Mouse (Mus musculus) intestine, postnatal 0 days (tissue): ENCODE results near the gene Gm34653. TPM values are rescaled to one million over a fixed set of nuclear protein-coding genes. Genes with fewer than 3 reads are reported as not detected.
A peak's percentile ranks its signal among the peaks of the same experiment; 100 is the strongest.
"Not testable (repeated sequence)": the region's sequence is repeated elsewhere in the genome, so short reads cannot be mapped to it uniquely, and the experiment has no call there.

Experiments used
- ATAC-seq: fragments of 200-750 bp; cut with Nextera tagmentation; 2 replicates; pipeline ENCODE4 v1.8.0; 2017; ENCODE audit warnings: mild to moderate bottlenecking, moderate TSS enrichment, moderate library complexity
- H3K27ac ChIP-seq: fragments of 300-500 bp; sonication (generic); 2 replicates; pipeline ENCODE4 v1.5.1; 2014; ENCODE audit warnings: mild to moderate bottlenecking, low read depth, low read length, moderate library complexity
- H3K27me3 ChIP-seq: fragments of 300-500 bp; sonication (generic); replicated peaks from 2 replicates; pipeline ENCODE4 v1.6.1; 2014; ENCODE audit warnings: low read length, mixed read lengths; ENCODE audit not compliant: control insufficient read depth, insufficient read depth
- H3K36me3 ChIP-seq: fragments of 300-500 bp; sonication (generic); 2 replicates; pipeline ENCODE4 v1.6.1; 2014; ENCODE audit warnings: mild to moderate bottlenecking, moderate library complexity; ENCODE audit not compliant: control insufficient read depth, insufficient read depth
- H3K4me1 ChIP-seq: fragments of 300-500 bp; sonication (generic); replicated peaks from 2 replicates; pipeline ENCODE4 v1.6.1; 2014; ENCODE audit warnings: antibody characterized with exemption, low read length, mixed read lengths; ENCODE audit not compliant: control insufficient read depth, insufficient read depth
- H3K4me2 ChIP-seq: fragments of 300-500 bp; sonication (generic); replicated peaks from 2 replicates; pipeline ENCODE4 v1.6.1; 2014; ENCODE audit warnings: low read depth, mild to moderate bottlenecking, moderate library complexity
- H3K4me3 ChIP-seq: fragments of 300-500 bp; sonication (generic); 2 replicates; pipeline ENCODE4 v1.5.1; 2014; ENCODE audit warnings: low read depth, low read length
- H3K9ac ChIP-seq: fragments of 300-500 bp; sonication (generic); 2 replicates; pipeline ENCODE4 v1.6.1; 2014; ENCODE audit warnings: mild to moderate bottlenecking, low read depth, low read length
- H3K9me3 ChIP-seq: fragments of 300-500 bp; sonication (generic); 2 replicates; pipeline ENCODE4 v1.6.1; 2016; ENCODE audit warnings: mixed run types; ENCODE audit not compliant: control insufficient read depth
- CTCF ChIP-seq: sonication (generic); IDR thresholded peaks from 2 replicates; pipeline ENCODE4 v1.5.1; 2016; ENCODE audit warnings: low read depth, mild to moderate bottlenecking, control low read depth, antibody characterized with exemption, moderate library complexity
- WGBS: fragments of 180-500 bp; shearing (Covaris S2); extraction: QIAGEN DNeasy Blood & Tissue Kit; methylation state at CpG from one replicate; pipeline ENCODE4 v1.1.7; 2014; 5-methylcytosine and 5-hydroxymethylcytosine counted together
- polyA plus RNA-seq: library from polyadenylated mRNA; unstranded; fragments of >200 nt; fragmentation: Nextera tagmentation; extraction: Ambion mirVana; gene quantifications from 2 replicates; pipeline ENCODE4 v1.2.1, GENCODE M21; 2015

The Gm34653 gene
- polyA plus RNA-seq, result not detected in 2 replicates

DNA sequence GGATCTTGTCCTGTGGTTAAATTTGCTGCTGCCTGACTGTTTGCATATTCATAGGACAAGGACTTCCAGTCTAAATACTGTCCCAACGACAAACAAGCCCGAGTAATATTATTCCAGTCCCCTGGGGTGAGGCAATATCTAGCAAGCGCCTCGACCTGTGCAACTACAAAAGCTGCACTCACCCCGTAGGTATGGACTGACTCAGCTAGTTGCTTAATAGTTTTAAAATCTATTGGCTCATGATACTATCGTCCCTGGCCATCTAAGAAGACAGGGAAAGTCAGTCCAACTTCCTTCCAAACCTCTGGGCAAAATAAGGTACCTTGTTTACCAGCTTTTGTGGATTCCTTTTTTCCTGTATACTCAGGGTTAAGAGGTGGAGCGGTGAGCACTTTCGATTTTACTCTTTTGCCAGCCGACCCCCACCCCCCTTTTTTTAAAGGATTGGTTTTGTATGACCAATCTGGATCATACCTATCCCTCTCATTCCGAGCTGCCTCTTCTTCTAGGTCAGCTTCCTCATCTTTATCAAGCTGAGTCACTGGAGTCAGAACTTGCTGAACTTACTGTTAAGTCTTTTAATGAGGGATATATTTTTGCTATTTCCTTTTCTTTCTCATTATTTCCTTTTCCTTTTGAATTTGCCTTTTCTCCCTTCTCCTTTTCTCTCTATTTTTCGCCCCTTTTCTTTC lies at the start of gene Gm34653:
TSS of gene Gm34653 (plus strand) at position 242 of the 692 bp plus-strand sequence.
- H3K36me3 ChIP-seq, H3K4me1 ChIP-seq, ATAC-seq, H3K9me3 ChIP-seq, H3K4me3 ChIP-seq, H3K27ac ChIP-seq, H3K4me2 ChIP-seq, H3K9ac ChIP-seq, H3K27me3 ChIP-seq: not testable (repeated sequence)
- 64% methylated on average over 11 of the region's 11 CpGs for WGBS

- Histone ChIP-seq H3K36me3 (peaks cover 52% of the 10 kb centered on the region), H3K27me3 (no peaks in the 10 kb centered on the region), H3K9me3 (no peaks in the 10 kb centered on the region), H3K4me1 (no peaks in the 10 kb centered on the region), H3K9ac (no peak overlapping the region), H3K4me2 (no peak overlapping the region), H3K27ac (no peak overlapping the region), H3K4me3 (no peak overlapping the region)
- TF ChIP-seq CTCF, result no peak
- ATAC-seq, result peak; percentile 57; the same call in 1 of the 2 replicates
- 65% methylated on average over 14 of the region's 14 CpGs for WGBS
Measured at GRCm38 (mm10) chr2:34783064-34784020, 49.5 kb upstream of the Gm34653 start.

DNA sequence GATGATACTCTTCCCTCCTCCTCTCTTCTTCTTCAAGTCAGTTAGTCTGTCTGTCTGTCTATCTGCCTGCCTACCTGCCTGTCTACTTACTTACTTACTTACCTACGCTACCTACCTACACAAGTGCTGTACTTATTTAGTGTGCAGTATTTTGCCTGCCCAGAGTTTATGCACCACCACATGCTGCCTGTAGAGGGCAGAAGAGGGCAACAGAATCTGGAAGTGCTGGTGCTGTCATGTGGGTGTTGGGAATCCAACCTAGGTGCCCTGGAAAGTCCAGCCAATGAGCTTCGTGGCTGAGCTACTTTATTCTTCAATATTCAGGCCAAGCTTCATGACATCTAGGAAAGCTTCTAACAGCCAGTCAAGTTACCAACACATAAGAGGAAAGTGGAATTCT lies 48.7 kb upstream of the Gm34653 start:
- Histone ChIP-seq H3K4me3 (no peak overlapping the region), H3K4me2 (no peak overlapping the region), H3K9ac (no peak overlapping the region), H3K36me3 (peaks cover 45% of the 10 kb centered on the region), H3K9me3 (no peaks in the 10 kb centered on the region), H3K27me3 (no peaks in the 10 kb centered on the region), H3K4me1 (no peaks in the 10 kb centered on the region), H3K27ac (no peak overlapping the region)
- 88% methylated on average over 2 of the region's 2 CpGs for WGBS
- ATAC-seq, result no peak
- peak; percentile 89 for TF ChIP-seq CTCF

GRCm38 (mm10) chr2:34790282-34790681 lies 42.5 kb upstream of the Gm34653 start:
- no peak for TF ChIP-seq CTCF
- ATAC-seq, result no peak

DNA sequence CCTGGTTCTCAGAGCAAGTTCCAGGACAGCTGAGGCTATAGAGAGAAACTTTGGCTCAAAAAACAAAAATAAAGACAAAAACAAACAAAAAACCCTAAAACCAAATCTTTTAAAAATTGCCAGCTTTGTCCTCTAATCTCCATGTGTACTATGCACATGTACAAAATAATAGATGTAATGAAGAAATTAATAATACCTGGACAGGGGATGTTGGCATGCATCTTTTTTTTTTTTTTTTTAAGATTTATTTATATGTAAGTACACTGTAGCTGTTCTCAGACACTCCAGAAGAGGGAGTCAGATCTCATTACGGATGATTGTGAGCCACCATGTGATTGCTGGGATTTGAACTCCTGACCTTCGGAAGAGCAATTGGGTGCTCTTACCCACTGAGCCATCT lies 40.3 kb upstream of the Gm34653 start:
- ATAC-seq, H3K9me3 ChIP-seq, H3K9ac ChIP-seq, H3K4me3 ChIP-seq, H3K4me2 ChIP-seq, H3K27ac ChIP-seq, H3K4me1 ChIP-seq, H3K27me3 ChIP-seq: not testable (repeated sequence)
- H3K36me3 ChIP-seq, result peaks cover 25% of the 10 kb centered on the region; the same call in 1 of the 2 replicates
- WGBS, result 84% methylated on average over 2 of the region's 2 CpGs
- peak; percentile 11; the same call in 1 of the 2 replicates for TF ChIP-seq CTCF

More at GRCm38 (mm10) chr2:34790282-34790681, 42.5 kb upstream of the Gm34653 start:
- H3K4me2 ChIP-seq, result no peak overlapping the region
- no peak overlapping the region for H3K4me3 ChIP-seq
- WGBS, result 86% methylated on average over 8 of the region's 8 CpGs
- no peaks in the 10 kb centered on the region for H3K27me3 ChIP-seq
- no peak overlapping the region for H3K9ac ChIP-seq
- no peak overlapping the region for H3K27ac ChIP-seq
- H3K9me3 ChIP-seq, result no peaks in the 10 kb centered on the region
- H3K36me3 ChIP-seq, result peaks cover 37% of the 10 kb centered on the region; the same call in 1 of the 2 replicates
- H3K4me1 ChIP-seq, result no peaks in the 10 kb centered on the region

- WGBS, result 88% methylated on average over 2 of the region's 2 CpGs
- no peak overlapping the region for H3K27ac ChIP-seq
- ATAC-seq, result no peak
- H3K4me3 ChIP-seq, result no peak overlapping the region
- H3K4me1 ChIP-seq, result no peaks in the 10 kb centered on the region
- TF ChIP-seq CTCF, result no peak
- no peak overlapping the region for H3K9ac ChIP-seq
- H3K36me3 ChIP-seq, result peaks cover 22% of the 10 kb centered on the region; the same call in 1 of the 2 replicates
- H3K27me3 ChIP-seq, result no peaks in the 10 kb centered on the region
- H3K4me2 ChIP-seq, result no peak overlapping the region
- H3K9me3 ChIP-seq, result no peaks in the 10 kb centered on the region
Measured at GRCm38 (mm10) chr2:34794511-34794910, 38.3 kb upstream of the Gm34653 start.
